Mouse (Mus musculus) Patski (cell line): Measurements from ENCODE around the gene Vmn1r231. TPM values are rescaled to one million over a fixed set of nuclear protein-coding genes. Genes with fewer than 3 reads are reported as not detected.

ENCODE experiments used
- ATAC-seq: fragments of 100-300 bp; one replicate; pipeline ENCODE4 v1.8.0; 2021
- CTCF ChIA-PET: fragments of 350-600 bp; sonication (Branson Sonifier 250); formaldehyde crosslinking; loops from one replicate; lab custom pipeline; 2022; ENCODE audit warnings: inconsistent platforms; lab: Charles Lee
- POLR2A ChIA-PET: fragments of 350-600 bp; sonication (Branson Sonifier 250); formaldehyde crosslinking; loops from one replicate; lab custom pipeline; 2022; ENCODE audit warnings: antibody characterized with exemption, inconsistent platforms; lab: Charles Lee
- DNase-seq: peaks from one replicate; pipeline ENCODE4 v3.0.0-alpha.2; 2011; ENCODE audit warnings: low read depth, low spot score
- H3K27me3 ChIP-seq: fragments of 371-371 bp; one replicate; pipeline ENCODE4 v1.5.1; 2021
- CTCF ChIP-seq: fragments of 100-300 bp; IDR thresholded peaks from one replicate; pipeline ENCODE4 v1.5.1; 2021
- in situ Hi-C: fragments of 300-500 bp; cut with MboI; formaldehyde crosslinking; loops from 3 replicates; pipeline ENCODE4 v1.11.1; 2018; ENCODE audit warnings: low pct_unique_long_range_greater_than_20kb, mixed read lengths
- polyA plus RNA-seq: library from polyadenylated mRNA; unstranded; gene quantifications from one replicate; pipeline ENCODE4 v1.2.3, GENCODE M21; 2021

Vmn1r231 gene
- not detected for polyA plus RNA-seq

DNA sequence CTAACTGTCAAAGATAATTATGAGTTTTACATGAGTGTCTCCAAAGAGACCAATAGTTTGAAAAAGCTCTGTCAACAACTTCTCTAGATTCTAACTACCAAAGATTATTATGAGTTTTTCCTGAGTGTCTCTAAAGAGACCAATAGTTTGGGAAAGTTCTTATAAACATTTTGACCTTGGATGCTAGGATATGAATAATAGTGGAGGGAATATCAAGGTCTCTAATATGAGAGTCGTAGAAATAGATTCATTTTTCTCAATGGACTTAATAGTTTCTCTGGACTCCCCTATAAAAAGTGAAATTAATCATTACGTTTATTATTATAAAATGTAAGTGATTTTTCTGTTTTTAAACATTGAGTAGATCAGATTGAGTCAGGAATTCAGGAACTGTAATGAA lies at the start of gene Vmn1r231:
Gene Vmn1r231 (minus strand): TSS at position 101 of the 400 bp plus-strand sequence.
- no peak for ATAC-seq
- no peak for TF ChIP-seq CTCF
- DNase-seq, result no peak
- H3K27me3 ChIP-seq, result peaks cover 11% of the 10 kb centered on the region
- ChIA-PET POLR2A (no interaction called here), CTCF (no interaction called here)
- in situ Hi-C loops, result no loop called here

DNA sequence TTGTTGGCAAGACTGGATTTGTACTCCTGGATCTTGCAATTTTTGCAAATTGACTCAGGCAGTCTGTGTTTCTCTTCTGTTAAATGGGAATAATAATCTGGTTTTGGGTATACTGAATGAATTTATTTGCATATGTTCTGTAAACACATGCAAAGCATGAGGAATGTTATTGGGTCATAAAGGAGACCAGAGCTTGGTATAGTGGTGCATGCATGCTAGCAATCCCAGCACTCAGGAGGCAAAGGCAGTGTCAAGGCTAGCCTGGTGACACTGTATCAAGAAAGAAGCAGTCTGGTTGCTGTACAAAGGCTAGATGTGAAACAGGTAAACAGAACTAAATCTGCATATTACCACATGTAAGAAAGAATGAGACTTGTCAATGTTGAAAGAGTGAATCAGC lies 41.7 kb upstream of the Vmn1r231 start:
- no peaks in the 10 kb centered on the region for H3K27me3 ChIP-seq
- in situ Hi-C loops, result no loop called here
- ChIA-PET CTCF (no interaction called here), POLR2A (interaction anchor here (1.7 kb wide), 1 partner anchor 8 kb away, joined by 4 read pairs; no protein-coding TSS in a partner anchor)
- DNase-seq (no peak), ATAC-seq (no peak)
- TF ChIP-seq CTCF, result no peak

DNA sequence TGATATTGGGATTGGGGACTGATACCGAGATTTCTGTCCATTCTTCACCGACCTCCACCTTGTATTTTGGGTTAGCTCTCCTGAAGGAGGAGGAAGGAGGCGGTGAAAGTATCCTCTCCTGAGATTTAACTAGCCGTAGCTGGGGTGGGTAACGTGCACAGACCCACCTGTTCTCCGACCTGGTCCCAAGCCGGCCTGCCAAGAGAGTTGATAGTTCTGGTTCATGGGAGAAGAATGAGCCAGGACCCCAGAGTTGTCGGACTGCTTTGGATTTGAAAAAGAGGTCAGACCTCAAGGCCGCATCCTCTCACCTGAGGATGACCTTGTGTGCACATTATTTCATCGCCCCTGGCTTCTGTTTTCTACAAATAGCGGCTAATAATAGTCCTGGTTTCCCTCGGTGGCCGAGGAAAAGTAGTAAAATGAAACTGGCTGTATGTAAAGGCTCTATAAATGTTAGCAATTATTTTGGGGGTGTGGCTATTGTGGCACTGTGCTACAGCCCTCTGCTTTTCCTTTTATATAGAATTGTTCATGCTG lies 41.2 kb upstream of the Vmn1r231 start:
- POLR2A ChIA-PET, result interaction anchor here (1.7 kb wide), 1 partner anchor 9 kb away, joined by 4 read pairs; no protein-coding TSS in a partner anchor
- CTCF ChIA-PET, result no interaction called here
- in situ Hi-C loops, result no loop called here
- DNase-seq (no peak), ATAC-seq (no peak)
- H3K27me3 ChIP-seq, result no peaks in the 10 kb centered on the region
- TF ChIP-seq CTCF, result no peak

DNA sequence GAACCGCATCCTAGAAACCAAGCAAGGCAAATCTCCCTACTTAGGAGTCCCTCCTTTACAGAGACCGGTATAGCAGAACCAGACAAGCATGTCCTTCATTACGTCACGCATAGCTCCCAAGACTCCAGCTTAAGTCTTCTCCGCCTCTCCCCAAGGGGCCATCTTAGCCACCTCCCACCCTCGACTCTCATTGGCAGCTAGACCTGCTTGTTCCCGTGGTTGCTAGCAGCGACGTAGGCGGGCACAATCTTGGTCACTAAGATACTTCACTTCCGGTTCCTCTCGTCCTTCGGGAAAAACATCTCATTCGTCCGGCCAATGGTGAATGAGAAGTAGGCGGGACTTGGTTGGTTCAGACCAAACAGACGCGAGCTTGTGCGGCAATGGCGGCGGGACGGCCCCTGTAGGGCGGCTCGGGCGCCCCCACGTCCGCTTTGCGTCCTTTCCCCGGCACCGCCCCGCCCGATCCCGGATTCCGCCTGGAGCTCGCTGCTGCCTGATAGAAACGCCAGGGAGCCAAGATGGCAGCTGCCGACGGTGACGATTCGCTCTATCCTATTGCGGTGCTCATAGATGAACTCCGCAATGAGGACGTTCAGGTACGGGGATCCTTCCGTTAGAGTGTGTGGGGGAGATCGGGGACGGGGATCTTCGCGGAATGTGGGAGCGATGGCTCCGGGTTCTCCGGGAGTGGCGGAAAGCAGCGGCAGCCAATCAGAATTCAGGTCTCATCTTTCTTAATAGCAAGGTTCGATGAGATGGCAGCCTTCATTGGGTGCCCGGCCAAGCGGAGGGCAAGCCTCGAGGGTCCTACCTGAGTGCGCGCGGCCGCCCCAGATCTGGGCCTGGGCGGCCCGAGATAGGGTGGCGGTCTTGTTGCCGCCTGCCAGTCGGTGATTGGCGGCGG lies 40.3 kb upstream of the Vmn1r231 start, which contains the start of gene Ppp2r1a:
Gene Ppp2r1a (plus strand): TSS at position 327 of the 907 bp plus-strand sequence.
- ChIA-PET CTCF (no interaction called here), POLR2A (interaction anchor here (0.6 to 1.7 kb wide), 3 partner anchors 9 to 70 kb away, joined by 3 to 4 read pairs (median 3); partner anchors contain the start of gene Zfp160)
- no peaks in the 10 kb centered on the region for H3K27me3 ChIP-seq
- in situ Hi-C loops, result no loop called here
- no peak for TF ChIP-seq CTCF
- ATAC-seq (peak; percentile 98), DNase-seq (peak; percentile 98)

DNA sequence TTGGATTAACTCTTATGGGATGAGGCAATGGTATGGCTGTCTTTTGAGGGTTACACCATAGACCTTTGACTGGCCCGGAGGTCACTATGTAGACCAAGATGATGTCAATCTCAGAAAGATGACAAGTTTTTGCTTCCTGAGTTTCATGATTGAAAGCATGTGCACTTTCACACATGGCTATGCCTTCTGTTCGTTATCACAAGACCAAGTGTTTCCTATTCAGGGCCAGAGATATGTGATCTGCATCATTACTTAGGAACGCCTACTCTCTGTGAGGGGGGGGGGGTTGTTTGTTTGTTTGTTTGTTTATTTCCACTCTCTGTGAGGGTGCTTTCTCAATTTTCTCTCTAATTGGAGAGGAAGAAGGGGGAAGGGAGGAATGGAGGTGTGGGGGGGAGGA lies 39.3 kb upstream of the Vmn1r231 start:
- no peak for DNase-seq
- no peak for TF ChIP-seq CTCF
- ChIA-PET POLR2A (interaction anchor here (1.6 kb wide), 1 partner anchor 65 kb away, joined by 3 read pairs; the partner anchor contains the start of gene Zfp160), CTCF (no interaction called here)
- no peak for ATAC-seq
- H3K27me3 ChIP-seq, result peaks cover 5% of the 10 kb centered on the region
- in situ Hi-C loops, result no loop called here

DNA sequence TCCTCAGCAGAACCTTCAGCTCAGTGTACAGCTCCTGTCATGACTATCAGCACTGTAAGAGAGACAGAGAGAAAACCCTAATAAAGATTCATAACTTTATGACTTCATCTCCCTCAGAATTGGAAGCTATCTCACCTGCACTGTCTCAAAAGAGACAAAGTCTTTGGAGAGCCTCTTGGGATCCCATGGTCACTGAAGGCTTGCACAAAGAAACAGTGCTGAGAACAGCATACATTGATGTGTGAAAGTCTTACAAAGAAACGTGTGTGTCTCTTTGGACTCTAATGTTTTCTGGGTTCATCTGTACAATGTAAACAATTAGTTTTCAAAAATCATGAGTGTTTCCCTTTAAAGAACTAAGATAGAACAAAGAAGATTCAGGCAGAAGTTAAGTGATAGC lies 14.7 kb upstream of the Vmn1r231 start, which contains the start of gene Vmn1r232:
Gene Vmn1r232 (minus strand): TSS at position 101 of the 400 bp plus-strand sequence.
- TF ChIP-seq CTCF, result no peak
- peaks cover 23% of the 10 kb centered on the region for H3K27me3 ChIP-seq
- ATAC-seq, result no peak
- DNase-seq, result no peak
- in situ Hi-C loops, result no loop called here
- POLR2A ChIA-PET, result no interaction called here
- CTCF ChIA-PET, result no interaction called here

DNA sequence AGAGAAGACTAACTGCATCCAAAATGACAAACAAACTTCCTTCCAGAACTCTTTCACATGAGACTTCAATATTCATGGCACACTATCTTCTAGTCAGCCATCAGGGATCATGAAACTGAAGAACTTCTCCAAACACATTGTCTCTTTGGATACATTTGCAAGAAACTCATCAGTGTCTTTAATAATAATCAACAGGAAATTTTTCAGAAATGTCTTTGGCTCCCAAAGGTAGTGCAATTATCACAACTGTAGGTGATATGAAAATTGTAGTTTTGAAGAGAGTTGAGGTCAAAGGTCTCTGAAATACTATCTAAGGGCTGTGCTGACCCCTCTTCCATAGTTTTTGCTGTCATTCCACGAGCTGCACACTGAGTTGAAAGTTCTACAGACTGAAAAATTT lies 64.7 kb downstream of the Vmn1r231 start, which contains the start of gene Vmn1r230:
Gene Vmn1r230 (plus strand): TSS at position 301 of the 400 bp plus-strand sequence.
- no peak for DNase-seq
- in situ Hi-C loops, result no loop called here
- CTCF ChIA-PET, result no interaction called here
- ATAC-seq, result no peak
- POLR2A ChIA-PET, result no interaction called here
- no peaks in the 10 kb centered on the region for H3K27me3 ChIP-seq
- TF ChIP-seq CTCF, result no peak

Other genes starting within 250 kb of the Vmn1r231 start
- not detected for gene Vmn1r226, start 222.2 kb downstream of the Vmn1r231 start, polyA plus RNA-seq
- gene Vmn1r227, start 175.2 kb downstream of the Vmn1r231 start, polyA plus RNA-seq, result not detected
- not detected for gene Vmn1r228, start 118.9 kb downstream of the Vmn1r231 start, polyA plus RNA-seq
- not detected for gene Vmn1r229, start 93.5 kb downstream of the Vmn1r231 start, polyA plus RNA-seq
- not detected for gene Vmn1r230, start 64.6 kb downstream of the Vmn1r231 start, polyA plus RNA-seq
- gene Vmn1r232, start 14.6 kb upstream of the Vmn1r231 start, polyA plus RNA-seq, result not detected
- gene Ppp2r1a, start 40.2 kb upstream of the Vmn1r231 start, polyA plus RNA-seq, result 347 TPM
- not detected for gene Vmn1r233, start 91.4 kb upstream of the Vmn1r231 start, polyA plus RNA-seq
- gene Zfp160, start 103.8 kb upstream of the Vmn1r231 start, polyA plus RNA-seq, result 22.2 TPM